Comparison of ENCODE assay signal across 11 mouse cellular contexts in genomic region chr8:119829870-119830580, GRCm38 (mm10). TPM values are rescaled to one million over a fixed set of nuclear protein-coding genes. Genes with fewer than 3 reads are reported as not detected.
DNase-seq lines count a peak whose midpoint lies in the region; ATAC-seq lines count a peak whose summit lies in the region.
"Had no signal": no experiment of that assay in that cellular context is flagged by ENCODE, and none has a peak within 500 bp of the region (broad histone marks: within the 10 kb centered on the region; RNA-seq: fewer than 3 reads in every experiment).

No protein-coding gene starts in this region.

- H3K9me3 ChIP-seq in midbrain, embryonic 10.5 days (replicated peaks) = no peaks in the 10 kb centered on the region
- no peaks in the 10 kb centered on the region for H3K9me3 ChIP-seq in midbrain, embryonic 14.5 days (ENCODE audit: control insufficient read depth, low read length)
- no peaks in the 10 kb centered on the region for H3K9me3 ChIP-seq in embryonic facial prominence, embryonic 11.5 days (replicated peaks; ENCODE audit: control insufficient read depth, low read length)
- H3K9me3 ChIP-seq in intestine, embryonic 15.5 days = no peaks in the 10 kb centered on the region
- no peaks in the 10 kb centered on the region for H3K9me3 ChIP-seq in stomach, embryonic 14.5 days (ENCODE audit: control insufficient read depth, low read depth, low read length)
- H3K9me3 ChIP-seq: embryonic facial prominence, embryonic 15.5 days had no signal

- no peak overlapping the region for H3K9ac ChIP-seq in midbrain, embryonic 14.5 days (replicated peaks; ENCODE audit: low read length)
- H3K9ac ChIP-seq in embryonic facial prominence, embryonic 11.5 days (replicated peaks; ENCODE audit: low read length) = 0 out of 2 replicates have a peak overlapping the region, but pooled peaks have one; percentile 4
- H3K9ac ChIP-seq in intestine, embryonic 15.5 days = no peak overlapping the region
- no peak overlapping the region for H3K9ac ChIP-seq in stomach, embryonic 14.5 days (replicated peaks; ENCODE audit: low read depth, low read length)
- H3K9ac ChIP-seq: embryonic facial prominence, embryonic 15.5 days had no signal

- peaks cover 14% of the 10 kb centered on the region for H3K36me3 ChIP-seq in midbrain, embryonic 10.5 days
- H3K36me3 ChIP-seq in midbrain, embryonic 14.5 days (ENCODE audit: control insufficient read depth, insufficient read depth, low read length) = 0 out of 2 replicates have a peak, but pooled peaks cover 5% of the 10 kb centered on the region
- H3K36me3 ChIP-seq in embryonic facial prominence, embryonic 11.5 days (replicated peaks; ENCODE audit: control insufficient read depth, insufficient read depth, low read depth, low read length) = no peaks in the 10 kb centered on the region
- H3K36me3 ChIP-seq in intestine, embryonic 15.5 days = no peaks in the 10 kb centered on the region
- no peaks in the 10 kb centered on the region; the same call in 1 of the 2 replicates for H3K36me3 ChIP-seq in stomach, embryonic 14.5 days (ENCODE audit: control insufficient read depth, insufficient read depth, low read length)

- H3K4me2 ChIP-seq in midbrain, embryonic 14.5 days (ENCODE audit: low read length) = no peak overlapping the region
- no peak overlapping the region for H3K4me2 ChIP-seq in embryonic facial prominence, embryonic 11.5 days (ENCODE audit: low read depth, low read length)
- H3K4me2 ChIP-seq in intestine, embryonic 15.5 days (replicated peaks) = 0 out of 2 replicates have a peak overlapping the region, but pooled peaks have one; percentile 5
- H3K4me2 ChIP-seq in stomach, embryonic 14.5 days (replicated peaks; ENCODE audit: low read depth, low read length) = no peak overlapping the region
- H3K4me2 ChIP-seq: embryonic facial prominence, embryonic 15.5 days had no signal

- ATAC-seq in midbrain, embryonic 14.5 days (ENCODE audit: low FRiP score, low TSS enrichment) = no peak
- ATAC-seq in embryonic facial prominence, embryonic 11.5 days (replicated peaks; ENCODE audit: insufficient number of reproducible peaks, low FRiP score, low TSS enrichment, low read depth) = 0 out of 2 replicates have a peak, but pooled peaks have one; percentile 17
- no peak for ATAC-seq in intestine, embryonic 15.5 days
- no peak for ATAC-seq in stomach, embryonic 14.5 days (ENCODE audit: insufficient number of reproducible peaks, insufficient read depth, low FRiP score, low read depth)

- intact Hi-C loops in heart, postnatal 36 days (cut with DNase I) = no loop called here

- H3K4me1 ChIP-seq in midbrain, embryonic 10.5 days = peaks cover 100% of the 10 kb centered on the region
- peaks cover 48% of the 10 kb centered on the region for H3K4me1 ChIP-seq in midbrain, embryonic 14.5 days (ENCODE audit: control insufficient read depth, insufficient read depth, low read length)
- peaks cover 13% of the 10 kb centered on the region for H3K4me1 ChIP-seq in embryonic facial prominence, embryonic 11.5 days (ENCODE audit: control insufficient read depth, insufficient read depth, low read length)
- peaks cover 84% of the 10 kb centered on the region for H3K4me1 ChIP-seq in intestine, embryonic 15.5 days (replicated peaks)
- H3K4me1 ChIP-seq in stomach, embryonic 14.5 days (ENCODE audit: control insufficient read depth, insufficient read depth, low read length) = peaks cover 81% of the 10 kb centered on the region

- H3K27ac ChIP-seq in midbrain, embryonic 10.5 days (replicated peaks) = peak overlapping the region; percentile 88
- no peak overlapping the region for H3K27ac ChIP-seq in midbrain, embryonic 14.5 days (replicated peaks; ENCODE audit: low read depth, low read length)
- peak overlapping the region; percentile 8; the same call in 1 of the 2 replicates for H3K27ac ChIP-seq in embryonic facial prominence, embryonic 11.5 days (replicated peaks; ENCODE audit: low read depth, low read length)
- 0 out of 2 replicates have a peak overlapping the region, but pooled peaks have one; percentile 17 for H3K27ac ChIP-seq in intestine, embryonic 15.5 days
- H3K27ac ChIP-seq in stomach, embryonic 14.5 days (ENCODE audit: low read length) = peak overlapping the region; percentile 52; the same call in 1 of the 2 replicates
- H3K27ac ChIP-seq: embryonic facial prominence, embryonic 15.5 days; gastrocnemius, adult 2 months had no signal

- H3K4me3 ChIP-seq in midbrain, embryonic 10.5 days = peak overlapping the region; percentile 25
- no peak overlapping the region for H3K4me3 ChIP-seq in midbrain, embryonic 14.5 days (replicated peaks; ENCODE audit: low read depth, low read length)
- no peak overlapping the region for H3K4me3 ChIP-seq in embryonic facial prominence, embryonic 11.5 days (ENCODE audit: low read depth, low read length)
- no peak overlapping the region for H3K4me3 ChIP-seq in intestine, embryonic 15.5 days (replicated peaks)
- no peak overlapping the region for H3K4me3 ChIP-seq in stomach, embryonic 14.5 days (ENCODE audit: low read depth, low read length)
- H3K4me3 ChIP-seq: embryonic facial prominence, embryonic 15.5 days; gastrocnemius, adult 2 months had no signal

- H3K27me3 ChIP-seq in midbrain, embryonic 10.5 days (ENCODE audit: low read depth, poor library complexity, severe bottlenecking) = no peaks in the 10 kb centered on the region
- H3K27me3 ChIP-seq in midbrain, embryonic 14.5 days (ENCODE audit: control insufficient read depth, insufficient read depth, low read length) = no peaks in the 10 kb centered on the region
- H3K27me3 ChIP-seq in embryonic facial prominence, embryonic 11.5 days (ENCODE audit: control insufficient read depth, insufficient read depth, low read length) = no peaks in the 10 kb centered on the region
- H3K27me3 ChIP-seq in intestine, embryonic 15.5 days (replicated peaks) = no peaks in the 10 kb centered on the region
- no peaks in the 10 kb centered on the region for H3K27me3 ChIP-seq in stomach, embryonic 14.5 days (ENCODE audit: control insufficient read depth, insufficient read depth, low read length)
- H3K27me3 ChIP-seq: embryonic facial prominence, embryonic 15.5 days had no signal

- WGBS in midbrain, embryonic 10.5 days = 52% methylated on average over 16 of the region's 16 CpGs
- 50% methylated on average over 16 of the region's 16 CpGs for WGBS in midbrain, embryonic 14.5 days
- 34% methylated on average over 16 of the region's 16 CpGs for WGBS in embryonic facial prominence, embryonic 11.5 days
- 49% methylated on average over 16 of the region's 16 CpGs for WGBS in intestine, embryonic 15.5 days
- 58% methylated on average over 16 of the region's 16 CpGs for WGBS in stomach, embryonic 14.5 days

- DNase-seq in midbrain, embryonic 10.5 days (ENCODE audit: low spot score) = peak; percentile 64
- DNase-seq in midbrain, embryonic 14.5 days = no peak
- no peak for DNase-seq in embryonic facial prominence, embryonic 11.5 days (ENCODE audit: low spot score)
- no peak for DNase-seq in urinary bladder, adult 2 months (ENCODE audit: low spot score)
- no peak for DNase-seq in heart, postnatal 36 days
- DNase-seq: gastrocnemius, adult 2 months; heart, postnatal 4 days; right cerebral cortex, postnatal 25 days had no signal

RNA-seq across cellular contexts. Expression of gene Cotl1, which starts 10.3 kb away (rescaled TPM):
- 150 and 197 TPM in 2 replicates for polyA plus RNA-seq in midbrain, embryonic 10.5 days (2016; fragmentation: Nextera tagmentation; extraction: Ambion mirVana)
- 291 and 381 TPM in 2 replicates for polyA plus RNA-seq in midbrain, embryonic 14.5 days (2014; fragmentation: Nextera tagmentation; extraction: Ambion mirVana)
- 321 and 363 TPM in 2 replicates for polyA plus RNA-seq in embryonic facial prominence, embryonic 11.5 days (2014; fragmentation: Nextera tagmentation; extraction: Ambion mirVana)
- 152 and 167 TPM in 2 replicates for polyA plus RNA-seq in intestine, embryonic 15.5 days (2015; fragmentation: Nextera tagmentation; extraction: Ambion mirVana)
- polyA plus RNA-seq in stomach, embryonic 14.5 days (2014; fragmentation: Nextera tagmentation; extraction: Ambion mirVana) = 340 and 436 TPM in 2 replicates
- polyA plus RNA-seq in urinary bladder, adult 2 months (2012; rRNA removed) = 88.9 and 123 TPM in 2 replicates
- total RNA-seq in heart, postnatal 36 days (2021) = 10 to 100 TPM; 17.5 to 19.0 TPM

RNA-seq across cellular contexts. Expression of gene Klhl36, which starts 32.0 kb away (rescaled TPM):
- polyA plus RNA-seq in midbrain, embryonic 10.5 days (2016; fragmentation: Nextera tagmentation; extraction: Ambion mirVana) = 12.8 and 13.0 TPM in 2 replicates
- 14.0 and 18.1 TPM in 2 replicates for polyA plus RNA-seq in midbrain, embryonic 14.5 days (2014; fragmentation: Nextera tagmentation; extraction: Ambion mirVana)
- polyA plus RNA-seq in embryonic facial prominence, embryonic 11.5 days (2014; fragmentation: Nextera tagmentation; extraction: Ambion mirVana) = 6.5 and 8.1 TPM in 2 replicates
- 12.4 and 13.8 TPM in 2 replicates for polyA plus RNA-seq in intestine, embryonic 15.5 days (2015; fragmentation: Nextera tagmentation; extraction: Ambion mirVana)
- 11.2 and 15.6 TPM in 2 replicates for polyA plus RNA-seq in stomach, embryonic 14.5 days (2014; fragmentation: Nextera tagmentation; extraction: Ambion mirVana)
- 10.6 and 11.6 TPM in 2 replicates for polyA plus RNA-seq in urinary bladder, adult 2 months (2012; rRNA removed)
- 1 to 10 TPM; 2.5 to 2.6 TPM for total RNA-seq in heart, postnatal 36 days (2021)

RNA-seq across cellular contexts. Expression of gene Tldc1, which starts 51.8 kb away (rescaled TPM):
- 15.4 and 16.4 TPM in 2 replicates for polyA plus RNA-seq in midbrain, embryonic 10.5 days (2016; fragmentation: Nextera tagmentation; extraction: Ambion mirVana)
- polyA plus RNA-seq in midbrain, embryonic 14.5 days (2014; fragmentation: Nextera tagmentation; extraction: Ambion mirVana) = 5.8 and 6.3 TPM in 2 replicates
- polyA plus RNA-seq in embryonic facial prominence, embryonic 11.5 days (2014; fragmentation: Nextera tagmentation; extraction: Ambion mirVana) = 6.5 and 6.9 TPM in 2 replicates
- polyA plus RNA-seq in intestine, embryonic 15.5 days (2015; fragmentation: Nextera tagmentation; extraction: Ambion mirVana) = 14.4 and 15.3 TPM in 2 replicates
- polyA plus RNA-seq in stomach, embryonic 14.5 days (2014; fragmentation: Nextera tagmentation; extraction: Ambion mirVana) = 10.4 and 11.7 TPM in 2 replicates
- polyA plus RNA-seq in urinary bladder, adult 2 months (2012; rRNA removed) = 16.0 and 16.4 TPM in 2 replicates
- 10 to 100 TPM; 11.1 to 13.3 TPM for total RNA-seq in heart, postnatal 36 days (2021)
